Mouse (Mus musculus): ENCODE measurements around the gene Maneal.

DNA sequence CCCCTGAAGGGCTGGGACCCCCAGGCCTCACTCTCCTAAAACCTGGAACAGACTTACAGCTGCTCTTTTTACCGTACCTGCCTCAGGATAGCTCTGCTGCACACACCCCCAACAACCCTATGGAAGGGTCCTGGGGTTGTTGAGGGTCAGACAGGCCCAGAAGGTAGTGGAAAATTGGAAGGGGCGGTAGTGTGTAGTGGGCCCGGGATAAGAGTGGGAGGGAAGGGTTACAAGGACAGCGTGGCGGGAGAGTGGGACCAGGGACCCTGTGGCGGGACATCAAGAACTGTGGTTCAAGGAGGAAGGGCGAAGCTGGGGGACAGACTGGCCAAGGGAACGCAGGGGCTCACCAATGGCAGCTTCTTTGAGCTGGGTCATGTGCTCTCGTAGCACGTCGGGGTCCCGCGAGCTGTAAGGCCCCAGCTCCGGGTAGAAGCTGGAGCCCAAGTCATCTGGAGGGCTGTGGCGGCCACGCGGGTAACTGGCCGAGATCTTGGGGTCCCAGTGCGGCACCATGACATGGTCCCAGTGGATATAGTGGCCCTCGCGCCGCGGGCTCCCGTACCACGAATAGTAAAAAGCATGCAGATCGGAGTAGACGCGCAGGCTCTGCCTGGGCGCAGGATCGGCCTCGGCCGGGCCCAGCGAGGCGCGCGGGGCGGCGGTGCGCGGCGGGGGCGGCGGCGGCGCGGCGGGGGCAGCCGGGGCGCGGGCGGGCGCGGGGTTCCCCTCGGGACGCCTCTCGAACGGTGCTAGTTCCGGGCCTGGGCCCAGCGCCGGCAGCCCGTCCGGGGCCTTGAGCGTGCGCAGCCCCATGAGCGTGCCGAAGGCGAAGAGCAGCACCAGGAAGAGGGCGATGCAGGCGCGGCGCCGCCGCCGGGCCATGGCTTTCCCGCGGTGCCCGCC is at the start of gene Maneal:
- TF ChIP-seq GATA1 (IDR thresholded peaks at IDR 0.05; ENCODE audit: low read length) = no peak
- no peak for TF ChIP-seq TAL1 (IDR thresholded peaks at IDR 0.05; ENCODE audit: low read length)

All from erythroblast, embryonic 14.5 days (primary cell).